In genomic region chr8:71452669-71453068, GRCm38 (mm10) we compare ENCODE assay signal across 30 mouse cellular contexts. TPM values are rescaled to one million over a fixed set of nuclear protein-coding genes. Genes with fewer than 3 reads are reported as not detected.
DNase-seq lines count a peak whose midpoint lies in the region; ATAC-seq and TF ChIP-seq lines count a peak whose summit lies in the region.
"Had no signal": no experiment of that assay in that cellular context is flagged by ENCODE, and none has a peak within 500 bp of the region (broad histone marks: within the 10 kb centered on the region; RNA-seq: fewer than 3 reads in every experiment).

No protein-coding gene starts in this region.

- no peak for TF ChIP-seq POLR2A in limb, embryonic 14.5 days (IDR thresholded peaks at IDR 0.05; ENCODE audit: borderline replicate concordance, extremely low read depth, insufficient read depth, insufficient read length)

- no peak overlapping the region for H3K4me3 ChIP-seq in forebrain, embryonic 10.5 days
- H3K4me3 ChIP-seq in forebrain, embryonic 12.5 days (replicated peaks) = no peak overlapping the region
- H3K4me3 ChIP-seq in midbrain, embryonic 10.5 days = no peak overlapping the region
- H3K4me3 ChIP-seq in midbrain, embryonic 11.5 days (ENCODE audit: low read depth, low read length) = no peak overlapping the region
- H3K4me3 ChIP-seq in embryonic facial prominence, embryonic 15.5 days (replicated peaks) = no peak overlapping the region
- H3K4me3 ChIP-seq in limb, embryonic 14.5 days (replicated peaks; ENCODE audit: low read length) = no peak overlapping the region
- H3K4me3 ChIP-seq: heart, embryonic 13.5 days; hindbrain, embryonic 10.5 days; limb, embryonic 15.5 days; midbrain, embryonic 13.5 days; stomach, embryonic 15.5 days had no signal

- H3K4me1 ChIP-seq in forebrain, embryonic 10.5 days = peaks cover 7% of the 10 kb centered on the region
- H3K4me1 ChIP-seq in forebrain, embryonic 12.5 days = no peaks in the 10 kb centered on the region
- H3K4me1 ChIP-seq in midbrain, embryonic 10.5 days = 0 out of 2 replicates have a peak, but pooled peaks cover 6% of the 10 kb centered on the region
- H3K4me1 ChIP-seq in midbrain, embryonic 11.5 days (ENCODE audit: control insufficient read depth, insufficient read depth, low read length) = no peaks in the 10 kb centered on the region
- 0 out of 2 replicates have a peak, but pooled peaks cover 4% of the 10 kb centered on the region for H3K4me1 ChIP-seq in embryonic facial prominence, embryonic 15.5 days
- H3K4me1 ChIP-seq in limb, embryonic 14.5 days (ENCODE audit: control insufficient read depth, insufficient read depth, low read length) = no peaks in the 10 kb centered on the region
- H3K4me1 ChIP-seq: limb, embryonic 15.5 days; midbrain, embryonic 13.5 days; stomach, embryonic 15.5 days had no signal

- H3K36me3 ChIP-seq in forebrain, embryonic 10.5 days (replicated peaks) = peaks cover 15% of the 10 kb centered on the region
- H3K36me3 ChIP-seq in forebrain, embryonic 12.5 days (replicated peaks) = peaks cover 15% of the 10 kb centered on the region
- peaks cover 15% of the 10 kb centered on the region for H3K36me3 ChIP-seq in midbrain, embryonic 10.5 days
- no peaks in the 10 kb centered on the region for H3K36me3 ChIP-seq in midbrain, embryonic 11.5 days (ENCODE audit: control insufficient read depth, insufficient read depth, low read length)
- peaks cover 7% of the 10 kb centered on the region; the same call in 1 of the 2 replicates for H3K36me3 ChIP-seq in embryonic facial prominence, embryonic 15.5 days
- H3K36me3 ChIP-seq in limb, embryonic 14.5 days (ENCODE audit: control insufficient read depth, insufficient read depth, low read length) = peaks cover 11% of the 10 kb centered on the region

- H3K9me3 ChIP-seq in forebrain, embryonic 10.5 days = no peaks in the 10 kb centered on the region
- no peaks in the 10 kb centered on the region for H3K9me3 ChIP-seq in forebrain, embryonic 12.5 days
- H3K9me3 ChIP-seq in midbrain, embryonic 10.5 days (replicated peaks) = 0 out of 2 replicates have a peak, but pooled peaks cover 3% of the 10 kb centered on the region
- H3K9me3 ChIP-seq in midbrain, embryonic 11.5 days (ENCODE audit: control insufficient read depth, low read length) = no peaks in the 10 kb centered on the region
- no peaks in the 10 kb centered on the region for H3K9me3 ChIP-seq in embryonic facial prominence, embryonic 15.5 days (replicated peaks)
- H3K9me3 ChIP-seq in limb, embryonic 14.5 days (ENCODE audit: control insufficient read depth, low read length) = no peaks in the 10 kb centered on the region
- H3K9me3 ChIP-seq: heart, embryonic 13.5 days; limb, embryonic 15.5 days; midbrain, embryonic 13.5 days; stomach, embryonic 15.5 days had no signal

- H3K9ac ChIP-seq in forebrain, embryonic 12.5 days = no peak overlapping the region
- H3K9ac ChIP-seq in midbrain, embryonic 11.5 days (ENCODE audit: low read length) = no peak overlapping the region
- no peak overlapping the region for H3K9ac ChIP-seq in embryonic facial prominence, embryonic 15.5 days
- H3K9ac ChIP-seq in limb, embryonic 14.5 days (ENCODE audit: low read depth, low read length, severe bottlenecking) = no peak overlapping the region
- H3K9ac ChIP-seq: forebrain, postnatal 0 days; heart, embryonic 13.5 days; limb, embryonic 15.5 days; liver, embryonic 14.5 days; lung, embryonic 14.5 days; midbrain, embryonic 13.5 days; stomach, embryonic 15.5 days had no signal

- no peak for ATAC-seq in forebrain, embryonic 12.5 days (ENCODE audit: low FRiP score)
- no peak for ATAC-seq in midbrain, embryonic 11.5 days (ENCODE audit: low FRiP score)
- peak; percentile 55; the same call in 1 of the 2 replicates for ATAC-seq in embryonic facial prominence, embryonic 15.5 days (ENCODE audit: insufficient number of reproducible peaks, low FRiP score, low TSS enrichment, low read depth)
- peak; percentile 78 for ATAC-seq in limb, embryonic 14.5 days (ENCODE audit: low FRiP score, low read depth)
- ATAC-seq: forebrain, postnatal 0 days; hindbrain, postnatal 0 days; intestine, embryonic 16.5 days; midbrain, embryonic 13.5 days; Patski had no signal

- peak; percentile 7 for DNase-seq in forebrain, embryonic 10.5 days (ENCODE audit: extremely low spot score, low spot score)
- DNase-seq in midbrain, embryonic 10.5 days (ENCODE audit: low spot score) = peak; percentile 10
- no peak for DNase-seq in midbrain, embryonic 11.5 days (ENCODE audit: low spot score, missing footprints)
- no peak for DNase-seq in limb, embryonic 14.5 days (ENCODE audit: low spot score)
- no peak for DNase-seq in T-cell, adult 2 months (ENCODE audit: low spot score)
- no peak for DNase-seq in adrenal gland, postnatal 36 days
- DNase-seq: adrenal gland, postnatal 14 days; cerebellum, adult 11-12 months; cerebellum, postnatal 10 days; forebrain, postnatal 0 days; heart, postnatal 10 days; kidney, adult 9 months; kidney, postnatal 10 days; layer of hippocampus, adult 9-11 months; lung, embryonic 14.5 days; lung, postnatal 36 days; retina, postnatal 1 day; right cerebral cortex, postnatal 25 days; thymus, postnatal 25 days had no signal

- H3K27me3 ChIP-seq in forebrain, embryonic 10.5 days (ENCODE audit: poor library complexity, severe bottlenecking) = peaks cover 12% of the 10 kb centered on the region; the same call in 1 of the 2 replicates
- H3K27me3 ChIP-seq in forebrain, embryonic 12.5 days = peaks cover 3% of the 10 kb centered on the region; the same call in 1 of the 2 replicates
- 0 out of 2 replicates have a peak, but pooled peaks cover 5% of the 10 kb centered on the region for H3K27me3 ChIP-seq in midbrain, embryonic 10.5 days (ENCODE audit: low read depth, poor library complexity, severe bottlenecking)
- no peaks in the 10 kb centered on the region for H3K27me3 ChIP-seq in midbrain, embryonic 11.5 days (ENCODE audit: control insufficient read depth, insufficient read depth, low read length)
- H3K27me3 ChIP-seq in embryonic facial prominence, embryonic 15.5 days = no peaks in the 10 kb centered on the region
- no peaks in the 10 kb centered on the region for H3K27me3 ChIP-seq in limb, embryonic 14.5 days (ENCODE audit: control insufficient read depth, insufficient read depth, low read length)
- H3K27me3 ChIP-seq: limb, embryonic 15.5 days; midbrain, embryonic 13.5 days; stomach, embryonic 15.5 days had no signal

- no peak overlapping the region for H3K4me2 ChIP-seq in forebrain, embryonic 12.5 days
- no peak overlapping the region for H3K4me2 ChIP-seq in midbrain, embryonic 11.5 days
- no peak overlapping the region for H3K4me2 ChIP-seq in embryonic facial prominence, embryonic 15.5 days (replicated peaks)
- no peak overlapping the region for H3K4me2 ChIP-seq in limb, embryonic 14.5 days (replicated peaks; ENCODE audit: low read depth, low read length, severe bottlenecking)
- H3K4me2 ChIP-seq: heart, embryonic 13.5 days; limb, embryonic 15.5 days; lung, embryonic 14.5 days; midbrain, embryonic 13.5 days; stomach, embryonic 15.5 days had no signal

- 79% methylated on average over 2 of the region's 2 CpGs for WGBS in forebrain, embryonic 10.5 days
- 74% methylated on average over 2 of the region's 2 CpGs for WGBS in forebrain, embryonic 12.5 days
- WGBS in midbrain, embryonic 10.5 days = 96% methylated on average over 2 of the region's 2 CpGs
- 93% methylated on average over 2 of the region's 2 CpGs for WGBS in midbrain, embryonic 11.5 days
- 60% methylated on average over 2 of the region's 2 CpGs for WGBS in embryonic facial prominence, embryonic 15.5 days
- WGBS in limb, embryonic 14.5 days = 76% methylated on average over 2 of the region's 2 CpGs

- no peak overlapping the region for H3K27ac ChIP-seq in forebrain, embryonic 10.5 days
- H3K27ac ChIP-seq in forebrain, embryonic 12.5 days = no peak overlapping the region
- no peak overlapping the region for H3K27ac ChIP-seq in midbrain, embryonic 10.5 days (replicated peaks)
- no peak overlapping the region for H3K27ac ChIP-seq in midbrain, embryonic 11.5 days (ENCODE audit: low read depth, low read length)
- no peak overlapping the region for H3K27ac ChIP-seq in embryonic facial prominence, embryonic 15.5 days (replicated peaks)
- H3K27ac ChIP-seq in limb, embryonic 14.5 days (replicated peaks; ENCODE audit: low read depth, low read length) = no peak overlapping the region
- H3K27ac ChIP-seq: heart, embryonic 13.5 days; hindbrain, embryonic 10.5 days; hindbrain, postnatal 0 days; limb, embryonic 15.5 days; liver, embryonic 14.5 days; midbrain, embryonic 13.5 days; stomach, embryonic 15.5 days had no signal

RNA-seq across cellular contexts. Expression of gene Abhd8, which starts 10.8 kb away (rescaled TPM):
- polyA plus RNA-seq in forebrain, embryonic 10.5 days (2016; fragmentation: Nextera tagmentation; extraction: Ambion mirVana) = 67.6 and 68.2 TPM in 2 replicates
- 99.3 and 99.8 TPM in 2 replicates for polyA plus RNA-seq in forebrain, embryonic 12.5 days (2016; fragmentation: Nextera tagmentation; extraction: Ambion mirVana)
- 75.0 and 78.3 TPM in 2 replicates for polyA plus RNA-seq in midbrain, embryonic 10.5 days (2016; fragmentation: Nextera tagmentation; extraction: Ambion mirVana)
- 36.4 and 42.2 TPM in 2 replicates for polyA plus RNA-seq in midbrain, embryonic 11.5 days (2014; fragmentation: Nextera tagmentation; extraction: Ambion mirVana)
- polyA plus RNA-seq in embryonic facial prominence, embryonic 15.5 days (2015; fragmentation: Nextera tagmentation; extraction: Ambion mirVana) = 73.2 and 77.0 TPM in 2 replicates
- polyA plus RNA-seq in limb, embryonic 14.5 days (2012; rRNA removed) = 72.6 and 88.1 TPM in 2 replicates
- 48.6 and 57.1 TPM in 2 replicates for polyA plus RNA-seq in limb, embryonic 14.5 days (2014; fragmentation: Nextera tagmentation; extraction: Ambion mirVana)
- total RNA-seq in adrenal gland, postnatal 36 days (2021) = 10 to 100 TPM; 56.6 to 81.2 TPM

RNA-seq across cellular contexts. Expression of gene Mrpl34, which starts 12.1 kb away (rescaled TPM):
- 218 and 226 TPM in 2 replicates for polyA plus RNA-seq in forebrain, embryonic 10.5 days (2016; fragmentation: Nextera tagmentation; extraction: Ambion mirVana)
- 207 and 219 TPM in 2 replicates for polyA plus RNA-seq in forebrain, embryonic 12.5 days (2016; fragmentation: Nextera tagmentation; extraction: Ambion mirVana)
- 230 and 238 TPM in 2 replicates for polyA plus RNA-seq in midbrain, embryonic 10.5 days (2016; fragmentation: Nextera tagmentation; extraction: Ambion mirVana)
- 249 and 251 TPM in 2 replicates for polyA plus RNA-seq in midbrain, embryonic 11.5 days (2014; fragmentation: Nextera tagmentation; extraction: Ambion mirVana)
- polyA plus RNA-seq in embryonic facial prominence, embryonic 15.5 days (2015; fragmentation: Nextera tagmentation; extraction: Ambion mirVana) = 115 and 122 TPM in 2 replicates
- 62.3 and 70.6 TPM in 2 replicates for polyA plus RNA-seq in limb, embryonic 14.5 days (2012; rRNA removed)
- polyA plus RNA-seq in limb, embryonic 14.5 days (2014; fragmentation: Nextera tagmentation; extraction: Ambion mirVana) = 121 and 130 TPM in 2 replicates
- 100 to 1,000 TPM in 1 of 2 experiments, 10 to 100 TPM in 1; 91.9 to 111 TPM for total RNA-seq in adrenal gland, postnatal 36 days (2021)

RNA-seq across cellular contexts. Expression of gene Dda1, which starts 16.3 kb away (rescaled TPM):
- polyA plus RNA-seq in forebrain, embryonic 10.5 days (2016; fragmentation: Nextera tagmentation; extraction: Ambion mirVana) = 116 and 122 TPM in 2 replicates
- 146 and 155 TPM in 2 replicates for polyA plus RNA-seq in forebrain, embryonic 12.5 days (2016; fragmentation: Nextera tagmentation; extraction: Ambion mirVana)
- 131 and 141 TPM in 2 replicates for polyA plus RNA-seq in midbrain, embryonic 10.5 days (2016; fragmentation: Nextera tagmentation; extraction: Ambion mirVana)
- polyA plus RNA-seq in midbrain, embryonic 11.5 days (2014; fragmentation: Nextera tagmentation; extraction: Ambion mirVana) = 128 and 129 TPM in 2 replicates
- polyA plus RNA-seq in embryonic facial prominence, embryonic 15.5 days (2015; fragmentation: Nextera tagmentation; extraction: Ambion mirVana) = 105 and 112 TPM in 2 replicates
- polyA plus RNA-seq in limb, embryonic 14.5 days (2012; rRNA removed) = 101 and 127 TPM in 2 replicates
- polyA plus RNA-seq in limb, embryonic 14.5 days (2014; fragmentation: Nextera tagmentation; extraction: Ambion mirVana) = 94.6 and 99.6 TPM in 2 replicates
- total RNA-seq in adrenal gland, postnatal 36 days (2021) = 10 to 100 TPM; 57.7 to 62.3 TPM

RNA-seq across cellular contexts. Expression of gene Ano8, which starts 33.1 kb away (rescaled TPM):
- 1.8 TPM in 2 replicates for polyA plus RNA-seq in forebrain, embryonic 10.5 days (2016; fragmentation: Nextera tagmentation; extraction: Ambion mirVana)
- 11.1 and 13.4 TPM in 2 replicates for polyA plus RNA-seq in forebrain, embryonic 12.5 days (2016; fragmentation: Nextera tagmentation; extraction: Ambion mirVana)
- 3.0 and 3.4 TPM in 2 replicates for polyA plus RNA-seq in midbrain, embryonic 10.5 days (2016; fragmentation: Nextera tagmentation; extraction: Ambion mirVana)
- 4.0 and 4.7 TPM in 2 replicates for polyA plus RNA-seq in midbrain, embryonic 11.5 days (2014; fragmentation: Nextera tagmentation; extraction: Ambion mirVana)
- polyA plus RNA-seq in embryonic facial prominence, embryonic 15.5 days (2015; fragmentation: Nextera tagmentation; extraction: Ambion mirVana) = 3.0 and 3.7 TPM in 2 replicates
- 37.2 and 43.3 TPM in 2 replicates for polyA plus RNA-seq in limb, embryonic 14.5 days (2012; rRNA removed)
- 1.8 and 3.0 TPM in 2 replicates for polyA plus RNA-seq in limb, embryonic 14.5 days (2014; fragmentation: Nextera tagmentation; extraction: Ambion mirVana)
- total RNA-seq in adrenal gland, postnatal 36 days (2021) = 10 to 100 TPM; 14.0 to 15.1 TPM

RNA-seq across cellular contexts. Expression of gene Gtpbp3, which starts 35.2 kb away (rescaled TPM):
- 21.3 and 22.3 TPM in 2 replicates for polyA plus RNA-seq in forebrain, embryonic 10.5 days (2016; fragmentation: Nextera tagmentation; extraction: Ambion mirVana)
- 12.6 and 15.1 TPM in 2 replicates for polyA plus RNA-seq in forebrain, embryonic 12.5 days (2016; fragmentation: Nextera tagmentation; extraction: Ambion mirVana)
- polyA plus RNA-seq in midbrain, embryonic 10.5 days (2016; fragmentation: Nextera tagmentation; extraction: Ambion mirVana) = 20.0 and 21.8 TPM in 2 replicates
- 4.0 and 4.6 TPM in 2 replicates for polyA plus RNA-seq in midbrain, embryonic 11.5 days (2014; fragmentation: Nextera tagmentation; extraction: Ambion mirVana)
- polyA plus RNA-seq in embryonic facial prominence, embryonic 15.5 days (2015; fragmentation: Nextera tagmentation; extraction: Ambion mirVana) = 15.9 and 17.3 TPM in 2 replicates
- polyA plus RNA-seq in limb, embryonic 14.5 days (2012; rRNA removed) = 41.6 and 59.5 TPM in 2 replicates
- polyA plus RNA-seq in limb, embryonic 14.5 days (2014; fragmentation: Nextera tagmentation; extraction: Ambion mirVana) = 5.9 and 6.8 TPM in 2 replicates
- 10 to 100 TPM; 22.5 to 23.1 TPM for total RNA-seq in adrenal gland, postnatal 36 days (2021)

Comparison
In these comparisons a context has a peak if more than half of its experiments do, and no peak if none do; other contexts are left out.
1. DNase-seq: peak in forebrain, embryonic 10.5 days (single experiment) and midbrain, embryonic 10.5 days (single experiment); none in midbrain, embryonic 11.5 days (single experiment), limb, embryonic 14.5 days (single experiment), T-cell, adult 2 months (single experiment) and adrenal gland, postnatal 36 days (0 of 2).
2. ATAC-seq: peak in embryonic facial prominence, embryonic 15.5 days (single experiment) and limb, embryonic 14.5 days (single experiment); none in forebrain, embryonic 12.5 days (single experiment) and midbrain, embryonic 11.5 days (single experiment).